Mouse (Mus musculus) G1E (cell line): ENCODE measurements around the gene Angptl2.

Experiments used
- CTCF ChIP-seq: IDR thresholded peaks from 2 replicates; pipeline ENCODE4 v1.5.1; 2012; ENCODE audit warnings: low read depth, low read length, inconsistent platforms, mixed read lengths
- GATA2 ChIP-seq: IDR thresholded peaks from 2 replicates; pipeline ENCODE4 v1.6.1; 2012; ENCODE audit warnings: low read depth, low read length, inconsistent platforms, borderline replicate concordance

GRCm38 (mm10) chr2:33282877-33283276, 67.0 kb downstream of the Angptl2 start:
- TF ChIP-seq GATA2 (no peak), CTCF (no peak)
